Mouse (Mus musculus) kidney, embryonic 14.5 days (tissue): ENCODE results near the gene Gmds. TPM values are rescaled to one million over a fixed set of nuclear protein-coding genes. Genes with fewer than 3 reads are reported as not detected.

ENCODE experiments used
- ATAC-seq: fragments of 200-750 bp; cut with Nextera tagmentation; 2 replicates; pipeline ENCODE4 v1.8.0; 2017; ENCODE audit warnings: moderate number of reproducible peaks, mild to moderate bottlenecking, moderate TSS enrichment, moderate library complexity; ENCODE audit not compliant: low FRiP score, low TSS enrichment
- H3K27ac ChIP-seq: fragments of 300-500 bp; sonication (generic); 2 replicates; pipeline ENCODE4 v1.5.1; 2014; ENCODE audit warnings: low read depth, mild to moderate bottlenecking, low read length, moderate library complexity, mixed read lengths
- H3K27me3 ChIP-seq: fragments of 300-500 bp; sonication (generic); 2 replicates; pipeline ENCODE4 v1.6.1; 2014; ENCODE audit warnings: mild to moderate bottlenecking, low read length; ENCODE audit not compliant: control insufficient read depth, insufficient read depth
- H3K36me3 ChIP-seq: fragments of 300-500 bp; sonication (generic); 2 replicates; pipeline ENCODE4 v1.6.1; 2014; ENCODE audit warnings: low read length, mixed read lengths; ENCODE audit not compliant: control insufficient read depth, insufficient read depth
- H3K4me1 ChIP-seq: fragments of 300-500 bp; sonication (generic); 2 replicates; pipeline ENCODE4 v1.6.1; 2014; ENCODE audit warnings: low read length, mixed read lengths; ENCODE audit not compliant: control insufficient read depth, insufficient read depth
- H3K4me2 ChIP-seq: fragments of 300-500 bp; sonication (generic); replicated peaks from 2 replicates; pipeline ENCODE4 v1.6.1; 2014; ENCODE audit warnings: low read depth, mild to moderate bottlenecking, low read length
- H3K4me3 ChIP-seq: fragments of 300-500 bp; sonication (generic); 2 replicates; pipeline ENCODE4 v1.5.1; 2014; ENCODE audit warnings: mild to moderate bottlenecking, low read length
- H3K9ac ChIP-seq: fragments of 300-500 bp; sonication (generic); 2 replicates; pipeline ENCODE4 v1.6.1; 2014; ENCODE audit warnings: low read depth, mild to moderate bottlenecking, low read length, moderate library complexity
- H3K9me3 ChIP-seq: fragments of 300-500 bp; sonication (generic); 2 replicates; pipeline ENCODE4 v1.6.1; 2016; ENCODE audit warnings: low read length; ENCODE audit not compliant: control insufficient read depth
- WGBS: fragments of 180-500 bp; shearing (Covaris S2); extraction: QIAGEN DNeasy Blood & Tissue Kit; methylation state at CpG from one replicate; pipeline ENCODE4 v1.1.7; 2014; 5-methylcytosine and 5-hydroxymethylcytosine counted together
- polyA plus RNA-seq: library from polyadenylated mRNA; unstranded; fragments of >200 nt; fragmentation: Nextera tagmentation; extraction: Ambion mirVana; gene quantifications from 2 replicates; pipeline ENCODE4 v1.2.1, GENCODE M21; 2014

Gene Gmds
- polyA plus RNA-seq, 1 experiment from 2014 or later = 38.6 TPM

DNA sequence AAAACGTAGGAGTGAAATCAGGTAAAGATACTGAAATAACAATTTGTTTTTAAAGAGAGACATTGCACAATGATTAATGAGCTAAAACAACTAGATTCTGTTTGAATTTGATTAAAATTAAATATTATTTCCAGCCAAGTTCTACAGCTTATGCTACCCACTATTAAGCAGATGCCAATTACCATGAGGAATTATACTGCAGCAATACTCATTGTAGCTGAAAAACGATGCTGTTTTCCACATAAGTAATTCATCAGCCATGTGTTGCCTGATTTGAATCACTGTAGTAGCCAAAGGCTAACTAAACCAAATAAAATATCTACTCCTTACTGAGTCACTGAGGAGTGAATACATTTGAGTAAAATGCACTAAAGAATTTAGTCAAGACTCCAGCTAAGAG lies 180.3 kb downstream of the Gmds start:
- no peak overlapping the region for H3K4me3 ChIP-seq
- no peak overlapping the region for H3K9ac ChIP-seq
- no peaks in the 10 kb centered on the region for H3K9me3 ChIP-seq
- no peak overlapping the region for H3K27ac ChIP-seq
- no peaks in the 10 kb centered on the region for H3K4me1 ChIP-seq
- no peaks in the 10 kb centered on the region for H3K27me3 ChIP-seq
- no peak for ATAC-seq
- no peaks in the 10 kb centered on the region for H3K36me3 ChIP-seq
- WGBS = 68% methylated on average over 2 of the region's 2 CpGs
- no peak overlapping the region for H3K4me2 ChIP-seq

DNA sequence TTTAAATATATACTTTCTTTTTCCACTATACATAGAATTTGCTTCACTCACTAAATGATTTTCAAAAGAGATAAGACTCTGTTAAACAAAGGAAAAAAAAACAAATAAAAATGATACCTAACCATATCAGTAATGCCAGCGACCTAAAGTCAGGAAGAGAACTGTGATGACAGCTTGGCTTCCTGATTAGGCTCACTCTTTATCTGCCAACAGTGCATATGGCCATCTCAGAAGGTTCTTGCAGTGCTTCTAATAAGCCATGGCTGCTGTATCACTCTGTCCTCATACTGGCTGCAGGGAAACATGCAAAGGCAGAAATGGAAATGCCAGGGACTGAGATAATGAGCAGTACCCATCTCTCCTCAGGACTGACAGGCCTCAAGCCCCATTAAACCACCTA lies 192.6 kb downstream of the Gmds start:
- 84% methylated on average over 1 of the region's 1 CpGs for WGBS

DNA sequence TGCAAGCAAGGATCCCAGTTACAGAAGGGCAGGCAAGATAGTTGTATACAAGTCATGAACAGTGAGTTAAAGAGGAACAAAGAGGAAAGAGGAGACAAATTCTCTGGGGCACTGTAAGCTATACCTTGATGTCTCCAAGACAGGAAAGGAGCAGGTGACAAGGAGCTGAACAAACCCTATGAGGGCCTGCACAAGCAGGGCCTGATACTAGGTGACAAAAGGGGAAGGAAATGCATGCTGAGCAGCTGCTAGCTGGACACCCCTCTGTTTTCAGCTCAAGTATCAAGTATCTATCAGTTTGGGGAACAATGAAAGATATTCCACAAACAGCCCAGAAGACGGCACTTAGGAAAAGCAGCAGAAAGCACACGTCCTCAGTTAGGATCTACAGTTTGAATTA lies 193.4 kb downstream of the Gmds start:
- Histone ChIP-seq H3K4me3 (no peak overlapping the region), H3K4me2 (no peak overlapping the region), H3K9ac (no peak overlapping the region), H3K27me3 (no peaks in the 10 kb centered on the region), H3K27ac (no peak overlapping the region), H3K36me3 (no peaks in the 10 kb centered on the region), H3K4me1 (no peaks in the 10 kb centered on the region), H3K9me3 (no peaks in the 10 kb centered on the region)
- no peak for ATAC-seq
- 65% methylated on average over 2 of the region's 2 CpGs for WGBS

More for the DNA sequence above, 192.6 kb downstream of the Gmds start:
- Histone ChIP-seq H3K9ac (no peak overlapping the region), H3K4me3 (no peak overlapping the region), H3K27ac (no peak overlapping the region), H3K4me2 (no peak overlapping the region), H3K27me3 (no peaks in the 10 kb centered on the region), H3K9me3 (no peaks in the 10 kb centered on the region), H3K36me3 (no peaks in the 10 kb centered on the region), H3K4me1 (no peaks in the 10 kb centered on the region)
- no peak for ATAC-seq

DNA sequence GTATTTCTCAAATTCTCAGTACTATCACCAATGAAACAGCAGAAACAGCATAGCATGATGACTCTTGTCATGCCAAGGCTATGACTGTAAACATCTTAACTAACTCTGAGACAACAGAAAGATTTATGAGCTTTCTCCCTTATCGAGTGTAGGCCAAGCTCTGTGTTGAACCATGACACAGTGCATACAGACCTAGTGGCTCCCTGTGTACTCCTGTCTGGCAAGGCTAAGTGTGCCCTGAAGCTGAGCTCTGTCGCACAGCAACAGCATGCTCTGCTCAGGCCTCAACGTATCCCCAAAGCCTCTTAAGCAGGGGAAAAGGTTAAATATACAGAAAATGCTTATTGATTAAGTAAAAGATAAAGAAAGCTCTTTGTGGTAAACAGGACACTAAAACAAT lies 194.9 kb downstream of the Gmds start:
- no peak for ATAC-seq
- WGBS = 54% methylated on average over 3 of the region's 3 CpGs
- H3K36me3 ChIP-seq = no peaks in the 10 kb centered on the region
- H3K9ac ChIP-seq = no peak overlapping the region
- H3K27me3 ChIP-seq = no peaks in the 10 kb centered on the region
- H3K27ac ChIP-seq = no peak overlapping the region
- no peak overlapping the region for H3K4me2 ChIP-seq
- no peaks in the 10 kb centered on the region for H3K4me1 ChIP-seq
- no peaks in the 10 kb centered on the region for H3K9me3 ChIP-seq
- H3K4me3 ChIP-seq = no peak overlapping the region

DNA sequence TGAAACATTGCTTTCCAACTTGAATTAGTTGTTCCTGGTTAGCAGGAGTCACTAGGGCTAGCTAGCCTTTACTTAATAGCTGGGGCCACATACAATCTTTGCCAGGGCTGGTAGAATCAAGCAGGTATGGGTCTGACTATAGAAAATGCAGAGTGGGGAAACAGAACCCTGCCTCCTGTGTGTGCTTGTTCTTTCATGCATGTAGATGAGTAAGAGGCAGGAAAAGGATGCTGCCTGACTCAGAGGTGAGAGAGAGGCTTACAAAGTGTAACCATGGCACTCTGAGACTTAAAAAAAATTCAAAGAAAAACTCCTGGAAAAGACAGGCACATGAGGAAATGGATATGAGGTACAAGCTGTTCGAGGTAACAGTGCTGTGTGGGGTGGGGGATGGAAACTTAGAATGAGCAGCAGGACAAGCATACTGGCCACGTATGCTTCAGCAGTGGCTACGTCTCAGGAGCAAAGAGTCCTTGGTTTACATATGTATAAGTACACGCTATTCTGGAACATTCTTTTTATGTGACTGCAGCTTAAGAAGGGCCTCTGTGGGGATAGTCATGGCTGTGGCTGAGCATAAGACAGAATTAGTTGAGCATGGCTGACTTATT lies 203.8 kb downstream of the Gmds start:
- H3K4me1 ChIP-seq = peaks cover 8% of the 10 kb centered on the region
- ATAC-seq = no peak
- H3K4me3 ChIP-seq = no peak overlapping the region
- no peak overlapping the region for H3K9ac ChIP-seq
- 71% methylated on average over 4 of the region's 4 CpGs for WGBS
- H3K9me3 ChIP-seq = no peaks in the 10 kb centered on the region
- no peaks in the 10 kb centered on the region for H3K36me3 ChIP-seq
- no peaks in the 10 kb centered on the region for H3K27me3 ChIP-seq
- H3K27ac ChIP-seq = no peak overlapping the region
- H3K4me2 ChIP-seq = no peak overlapping the region

DNA sequence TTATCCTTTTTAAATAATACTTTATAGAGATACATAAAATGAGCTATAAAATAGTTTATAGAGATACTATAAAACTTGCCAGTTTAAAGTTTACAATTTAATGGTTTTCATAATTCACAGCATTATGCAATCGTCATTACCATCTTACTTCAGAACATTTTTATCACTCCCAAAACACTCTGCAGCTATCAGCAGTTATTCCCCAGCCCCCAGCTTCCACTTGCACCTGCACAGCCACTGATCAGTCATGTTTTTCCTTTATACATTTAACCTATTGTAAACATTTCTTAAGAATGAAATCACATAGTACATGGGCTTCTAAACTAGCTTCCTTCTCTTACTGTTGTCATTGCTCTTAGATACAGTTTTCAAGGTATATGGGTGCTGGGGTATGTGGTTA lies 208.6 kb downstream of the Gmds start:
- H3K9me3 ChIP-seq = no peaks in the 10 kb centered on the region
- H3K27ac ChIP-seq = no peak overlapping the region
- 90% methylated on average over 1 of the region's 1 CpGs for WGBS
- no peak for ATAC-seq
- H3K4me3 ChIP-seq = no peak overlapping the region
- H3K4me1 ChIP-seq = peaks cover 6% of the 10 kb centered on the region
- no peaks in the 10 kb centered on the region for H3K36me3 ChIP-seq
- no peaks in the 10 kb centered on the region for H3K27me3 ChIP-seq
- no peak overlapping the region for H3K4me2 ChIP-seq
- H3K9ac ChIP-seq = no peak overlapping the region

DNA sequence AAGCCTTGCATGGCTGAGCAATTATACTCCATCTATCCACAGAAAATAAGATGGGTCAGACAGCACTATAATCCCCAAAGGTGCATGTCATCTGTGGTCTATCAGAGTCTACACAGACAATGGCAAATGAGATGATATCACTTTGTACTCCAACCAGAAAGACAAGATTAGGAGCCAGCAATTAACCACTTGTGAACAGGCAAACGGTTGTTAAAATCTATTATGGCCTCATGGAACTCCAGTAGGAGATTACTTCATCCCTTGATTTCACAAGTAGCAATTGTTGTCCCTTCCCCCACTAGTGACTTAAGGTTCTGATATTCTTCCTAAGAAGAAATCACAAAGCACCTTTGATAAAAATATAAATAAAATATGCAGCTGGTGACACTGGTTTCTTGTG lies 220.2 kb downstream of the Gmds start:
- Histone ChIP-seq H3K4me2 (no peak overlapping the region), H3K9me3 (no peaks in the 10 kb centered on the region), H3K27me3 (no peaks in the 10 kb centered on the region), H3K27ac (no peak overlapping the region), H3K4me3 (no peak overlapping the region), H3K36me3 (no peaks in the 10 kb centered on the region), H3K4me1 (no peaks in the 10 kb centered on the region), H3K9ac (no peak overlapping the region)
- no peak for ATAC-seq
- WGBS = 84% methylated on average over 1 of the region's 1 CpGs

DNA sequence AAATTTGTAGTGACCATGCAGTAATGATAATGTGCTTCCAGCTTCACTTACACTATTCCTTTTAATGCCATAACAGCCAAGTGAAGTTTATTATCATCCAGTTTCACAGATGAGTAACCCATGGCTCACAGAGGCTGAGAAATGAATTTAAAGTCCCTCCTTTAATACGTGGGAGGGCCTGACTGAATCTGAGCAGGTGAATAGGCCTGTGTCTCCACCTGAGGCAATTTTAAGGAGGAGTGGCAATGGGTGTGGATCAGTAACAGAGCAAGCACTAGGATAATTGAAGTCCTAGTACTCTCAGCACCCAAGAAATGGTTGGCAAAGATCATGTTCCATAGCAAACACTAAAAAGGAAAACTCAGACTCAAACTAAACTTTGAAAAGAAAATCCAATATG lies 223.1 kb downstream of the Gmds start:
- Histone ChIP-seq H3K27ac (no peak overlapping the region), H3K9me3 (no peaks in the 10 kb centered on the region), H3K4me3 (no peak overlapping the region), H3K36me3 (no peaks in the 10 kb centered on the region), H3K9ac (no peak overlapping the region), H3K4me1 (no peaks in the 10 kb centered on the region), H3K4me2 (no peak overlapping the region), H3K27me3 (no peaks in the 10 kb centered on the region)
- 58% methylated on average over 1 of the region's 1 CpGs for WGBS
- ATAC-seq = no peak

DNA sequence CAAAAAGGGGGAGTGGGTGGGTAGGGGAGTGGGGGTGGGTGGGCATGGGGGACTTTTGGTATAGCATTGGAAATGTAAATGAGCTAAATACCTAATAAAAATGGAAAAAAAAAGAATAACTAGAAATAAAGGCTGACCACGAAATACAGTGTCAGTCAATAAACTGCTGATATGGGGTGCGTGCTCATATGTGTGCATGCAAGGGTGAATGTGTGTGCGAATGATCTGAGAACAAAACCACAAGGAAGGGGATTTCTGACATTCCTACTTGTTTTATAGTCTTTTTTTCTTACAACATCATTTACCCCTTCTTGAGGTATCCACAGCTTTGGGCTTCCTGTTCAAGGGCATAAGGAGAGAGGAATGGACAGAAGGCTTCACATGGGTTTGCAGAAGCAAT lies 224.7 kb downstream of the Gmds start:
- Histone ChIP-seq H3K9me3 (no peaks in the 10 kb centered on the region), H3K36me3 (no peaks in the 10 kb centered on the region), H3K27me3 (no peaks in the 10 kb centered on the region), H3K4me1 (no peaks in the 10 kb centered on the region), H3K4me2 (no peak overlapping the region), H3K9ac (no peak overlapping the region), H3K27ac (no peak overlapping the region), H3K4me3 (no peak overlapping the region)
- no peak for ATAC-seq
- 96% methylated on average over 3 of the region's 3 CpGs for WGBS
